ENCODE assay signal across 7 mouse cellular contexts in the genomic region with DNA sequence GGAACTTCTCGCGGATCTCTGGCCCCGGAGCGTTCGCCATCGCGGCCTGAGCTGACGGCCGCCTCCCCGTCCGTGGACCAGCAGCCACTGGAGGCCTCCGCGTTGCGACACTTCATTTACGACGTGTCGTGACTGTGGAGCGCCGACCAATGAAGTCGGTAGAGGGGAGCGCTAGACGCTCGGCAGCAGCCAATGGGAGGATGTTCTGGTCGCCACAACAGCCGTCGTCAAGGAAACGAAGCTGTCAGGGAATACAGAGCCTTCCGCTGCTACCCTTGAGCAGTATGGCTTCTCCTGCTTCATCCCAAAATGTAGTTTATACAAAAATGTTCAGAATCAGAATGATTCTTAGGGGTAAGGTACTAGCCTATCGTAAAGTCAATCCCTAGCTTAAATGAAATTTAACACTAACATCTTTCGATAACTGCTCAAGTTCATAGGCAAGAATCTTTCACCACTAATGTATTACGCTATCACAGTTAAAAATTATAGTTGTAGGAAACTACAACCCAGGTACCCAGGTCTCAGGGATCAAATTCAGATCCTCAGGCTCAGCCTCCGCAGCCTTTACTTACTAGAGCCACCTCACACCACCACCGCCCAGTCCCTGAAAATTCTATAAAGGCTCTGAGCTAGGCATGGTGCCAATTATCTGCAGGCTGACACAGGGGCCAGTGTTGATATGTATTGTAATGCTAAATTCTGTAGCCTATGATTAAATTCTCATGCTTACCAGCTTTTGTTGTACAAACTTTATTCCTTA. TPM values are rescaled to one million over a fixed set of nuclear protein-coding genes. Genes with fewer than 3 reads are reported as not detected.
DNase-seq lines count a peak whose midpoint lies in the region; ATAC-seq lines count a peak whose summit lies in the region.

A gene (minus strand): TSS at position 120 of the 763 bp plus-strand sequence.

- H3K9ac ChIP-seq in embryonic facial prominence, embryonic 12.5 days, result peak within 1 kb of the TSS; percentile 88
- H3K9ac ChIP-seq in limb, embryonic 11.5 days (ENCODE audit: low read length), result peak within 1 kb of the TSS; percentile 70
- H3K9ac ChIP-seq in midbrain, embryonic 14.5 days (replicated peaks; ENCODE audit: low read length), result peak within 1 kb of the TSS; percentile 89

- no peaks in the 10 kb centered on the region for H3K27me3 ChIP-seq in embryonic facial prominence, embryonic 12.5 days
- no peaks in the 10 kb centered on the region for H3K27me3 ChIP-seq in limb, embryonic 11.5 days (ENCODE audit: control insufficient read depth, insufficient read depth, low read length)
- no peaks in the 10 kb centered on the region for H3K27me3 ChIP-seq in midbrain, embryonic 14.5 days (ENCODE audit: control insufficient read depth, insufficient read depth, low read length)

- peak; percentile 99 for ATAC-seq in embryonic facial prominence, embryonic 12.5 days (ENCODE audit: insufficient number of reproducible peaks, insufficient read depth, low FRiP score, low TSS enrichment)
- ATAC-seq in limb, embryonic 11.5 days (ENCODE audit: insufficient number of reproducible peaks, low FRiP score, low TSS enrichment, low read depth), result peak; percentile 98
- ATAC-seq in midbrain, embryonic 14.5 days (ENCODE audit: low FRiP score, low TSS enrichment), result peak; percentile 100

- peak within 1 kb of the TSS; percentile 96 for H3K4me3 ChIP-seq in embryonic facial prominence, embryonic 12.5 days
- H3K4me3 ChIP-seq in limb, embryonic 11.5 days (ENCODE audit: low read depth, low read length), result peak within 1 kb of the TSS; percentile 76
- peak within 1 kb of the TSS; percentile 83 for H3K4me3 ChIP-seq in midbrain, embryonic 14.5 days (replicated peaks; ENCODE audit: low read depth, low read length)

- peak; percentile 95 for DNase-seq in adrenal gland, postnatal 25 days
- peak; percentile 100 for DNase-seq in heart, adult 11 months
- DNase-seq in kidney, adult 18-20 months, result peak; percentile 96
- DNase-seq in limb, embryonic 11.5 days (ENCODE audit: low spot score), result peak; percentile 96
- peak; percentile 99 for DNase-seq in midbrain, embryonic 14.5 days
- DNase-seq in spleen, adult 18-20 months, result peak; percentile 87 to 89

- H3K4me1 ChIP-seq in embryonic facial prominence, embryonic 12.5 days, result peaks cover 14% of the 10 kb centered on the region
- H3K4me1 ChIP-seq in limb, embryonic 11.5 days (ENCODE audit: control insufficient read depth, insufficient read depth, low read length), result peaks cover 3% of the 10 kb centered on the region; the same call in 1 of the 2 replicates
- peaks cover 12% of the 10 kb centered on the region for H3K4me1 ChIP-seq in midbrain, embryonic 14.5 days (ENCODE audit: control insufficient read depth, insufficient read depth, low read length)

- H3K27ac ChIP-seq in embryonic facial prominence, embryonic 12.5 days, result peak within 1 kb of the TSS; percentile 66
- H3K27ac ChIP-seq in limb, embryonic 11.5 days (replicated peaks; ENCODE audit: low read depth, low read length), result no peak within 1 kb of the TSS
- peak within 1 kb of the TSS; percentile 83 for H3K27ac ChIP-seq in midbrain, embryonic 14.5 days (replicated peaks; ENCODE audit: low read depth, low read length)

- WGBS in embryonic facial prominence, embryonic 12.5 days, result 5% methylated on average over 33 of the region's 33 CpGs
- 6% methylated on average over 33 of the region's 33 CpGs for WGBS in limb, embryonic 11.5 days
- WGBS in midbrain, embryonic 14.5 days, result 5% methylated on average over 33 of the region's 33 CpGs

- peak within 1 kb of the TSS; percentile 93 for H3K4me2 ChIP-seq in embryonic facial prominence, embryonic 12.5 days (replicated peaks)
- peak within 1 kb of the TSS; percentile 91 for H3K4me2 ChIP-seq in limb, embryonic 11.5 days (ENCODE audit: low read depth, severe bottlenecking)
- peak within 1 kb of the TSS; percentile 94 for H3K4me2 ChIP-seq in midbrain, embryonic 14.5 days (ENCODE audit: low read length)

- H3K9me3 ChIP-seq in embryonic facial prominence, embryonic 12.5 days, result no peaks in the 10 kb centered on the region
- no peaks in the 10 kb centered on the region for H3K9me3 ChIP-seq in limb, embryonic 11.5 days (ENCODE audit: control insufficient read depth, low read length)
- H3K9me3 ChIP-seq in midbrain, embryonic 14.5 days (ENCODE audit: control insufficient read depth, low read length), result no peaks in the 10 kb centered on the region

- peaks cover 50% of the 10 kb centered on the region for H3K36me3 ChIP-seq in embryonic facial prominence, embryonic 12.5 days
- H3K36me3 ChIP-seq in limb, embryonic 11.5 days (ENCODE audit: control insufficient read depth, insufficient read depth, low read length), result peaks cover 13% of the 10 kb centered on the region
- peaks cover 56% of the 10 kb centered on the region for H3K36me3 ChIP-seq in midbrain, embryonic 14.5 days (ENCODE audit: control insufficient read depth, insufficient read depth, low read length)

RNA-seq across cellular contexts. Expression of the gene that starts here (rescaled TPM):
- 53.7 and 60.9 TPM in 2 replicates for total RNA-seq in adrenal gland, postnatal 25 days (2021)
- polyA plus RNA-seq in embryonic facial prominence, embryonic 12.5 days (2016; fragmentation: Nextera tagmentation; extraction: Ambion mirVana), result 52.8 and 53.9 TPM in 2 replicates
- 43.1 and 46.4 TPM in 2 replicates for polyA plus RNA-seq in limb, embryonic 11.5 days (2014; fragmentation: Nextera tagmentation; extraction: Ambion mirVana)
- 75.3 and 85.3 TPM in 2 replicates for polyA plus RNA-seq in midbrain, embryonic 14.5 days (2014; fragmentation: Nextera tagmentation; extraction: Ambion mirVana)
